Mouse (Mus musculus) testis, adult 2 months (tissue): ENCODE measurements around the gene Macf1.

ENCODE experiments used
- CTCF ChIP-seq: fragments of 200-500 bp; IDR thresholded peaks from 2 replicates; pipeline ENCODE4 v1.5.1; 2012; ENCODE audit warnings: low read depth, mild to moderate bottlenecking, inconsistent platforms, low read length, moderate library complexity; ENCODE audit not compliant: control insufficient read depth, insufficient read depth, insufficient replicate concordance
- POLR2A ChIP-seq: fragments of 200-500 bp; IDR thresholded peaks from 2 replicates; pipeline ENCODE4 v1.6.1; 2012; ENCODE audit warnings: low read depth, mild to moderate bottlenecking, inconsistent platforms, low read length, moderate library complexity; ENCODE audit not compliant: control insufficient read depth

GRCm38 (mm10) chr4:123669696-123670095, 14.5 kb downstream of the Macf1 start:
- TF ChIP-seq POLR2A (no peak), CTCF (no peak)
